Mouse (Mus musculus): ENCODE measurements around the gene Arhgef15. TPM values are rescaled to one million over a fixed set of nuclear protein-coding genes. Genes with fewer than 3 reads are reported as not detected.
"Not testable (repeated sequence)": the region's sequence is repeated elsewhere in the genome, so short reads cannot be mapped to it uniquely, and the experiment has no call there.

The Arhgef15 gene
- total and polyA plus RNA-seq, 2 experiments from 2014 or later: 21.2 to 25.7 TPM

DNA sequence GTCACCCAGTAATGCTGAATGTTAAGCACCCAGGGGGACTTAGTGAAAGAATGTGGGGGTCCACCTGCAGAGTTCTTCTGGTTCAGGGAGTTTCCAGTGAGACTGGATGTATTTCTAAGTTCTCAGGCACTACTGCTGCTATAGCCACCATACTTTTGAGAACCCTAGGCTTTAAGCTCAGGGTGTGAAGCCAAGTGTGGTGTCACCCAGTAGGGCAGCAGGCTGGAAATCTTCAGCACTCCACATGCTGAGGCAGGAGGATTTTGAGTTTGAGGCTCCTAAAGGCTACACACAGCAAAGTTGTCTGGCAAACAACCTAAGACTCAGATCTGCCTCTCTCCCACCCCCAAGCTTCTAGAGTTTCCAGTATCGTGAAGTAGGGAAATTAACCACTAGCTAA is 9.3 kb upstream of the Arhgef15 start:
- ATAC-seq: no peak
- no peak overlapping the region for H3K9ac ChIP-seq (replicated peaks; ENCODE audit: low read length)
- no peak for DNase-seq (ENCODE audit: low spot score)
- H3K9me3 ChIP-seq (ENCODE audit: low read length): no peaks in the 10 kb centered on the region
- peak overlapping the region; percentile 92; the same call in 1 of the 2 replicates for H3K4me2 ChIP-seq (ENCODE audit: low read depth, low read length)
- no peak overlapping the region for H3K4me3 ChIP-seq (ENCODE audit: low read length)
- no peaks in the 10 kb centered on the region for H3K27me3 ChIP-seq (ENCODE audit: insufficient read depth, low read length)
- no peak for TF ChIP-seq CTCF (IDR thresholded peaks at IDR 0.05; ENCODE audit: low read depth)
- no peak overlapping the region for H3K27ac ChIP-seq
- 40% methylated on average over 1 of the region's 1 CpGs for WGBS
- H3K36me3 ChIP-seq (ENCODE audit: insufficient read depth, low read length): no peaks in the 10 kb centered on the region
- no peaks in the 10 kb centered on the region for H3K4me1 ChIP-seq (ENCODE audit: insufficient read depth, low read length)

DNA sequence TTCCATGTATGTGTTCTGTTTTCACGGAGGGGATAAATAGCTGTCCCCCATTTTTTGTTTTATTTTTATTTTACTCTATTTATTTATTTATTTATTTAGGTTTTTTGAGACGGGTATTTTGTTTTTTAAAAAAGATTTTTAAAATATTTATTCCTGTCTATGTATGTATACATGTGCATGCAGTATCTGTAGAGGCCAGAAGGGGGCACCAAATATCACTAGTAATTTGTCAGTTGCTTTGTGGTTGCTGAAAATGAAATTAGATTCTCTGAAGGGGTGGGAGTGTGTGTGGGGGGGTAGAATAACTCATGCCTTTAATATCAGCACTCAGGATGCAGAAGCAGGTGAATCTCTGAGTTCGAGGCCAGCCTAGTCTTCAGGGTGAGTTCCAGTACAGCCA is 8.6 kb upstream of the Arhgef15 start:
- H3K4me3 ChIP-seq (ENCODE audit: low read length): no peak overlapping the region
- H3K36me3 ChIP-seq (ENCODE audit: insufficient read depth, low read length): no peaks in the 10 kb centered on the region
- no peak overlapping the region for H3K4me2 ChIP-seq (ENCODE audit: low read depth, low read length)
- H3K27me3 ChIP-seq (ENCODE audit: insufficient read depth, low read length): no peaks in the 10 kb centered on the region
- DNase-seq (ENCODE audit: low spot score) (peak; percentile 80), ATAC-seq (no peak)
- no peak overlapping the region for H3K9ac ChIP-seq (replicated peaks; ENCODE audit: low read length)
- peak; percentile 64 for TF ChIP-seq CTCF (IDR thresholded peaks at IDR 0.05; ENCODE audit: low read depth)
- WGBS: 27% methylated on average over 3 of the region's 3 CpGs
- H3K27ac ChIP-seq: no peak overlapping the region
- no peaks in the 10 kb centered on the region for H3K9me3 ChIP-seq (ENCODE audit: low read length)
- no peaks in the 10 kb centered on the region for H3K4me1 ChIP-seq (ENCODE audit: insufficient read depth, low read length)

DNA sequence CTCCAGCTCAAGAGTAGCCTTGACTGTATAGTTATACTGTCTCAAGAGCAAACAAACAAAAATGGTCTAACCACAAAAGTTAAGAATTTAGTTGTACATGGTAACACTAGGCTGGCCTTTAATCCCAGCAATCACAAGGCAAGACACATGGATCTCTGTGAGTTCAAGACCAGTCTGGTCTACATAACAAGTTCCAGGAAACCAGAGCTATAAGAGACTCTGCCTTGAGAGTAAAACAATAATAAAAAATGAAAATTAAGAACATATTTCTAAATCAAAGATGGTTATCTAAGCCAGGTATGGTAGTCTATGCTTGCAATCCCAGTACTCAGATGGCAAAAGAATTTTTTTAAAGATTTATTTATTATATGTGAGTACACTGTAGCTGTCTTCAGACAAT is 7.8 kb upstream of the Arhgef15 start:
- no peak for ATAC-seq
- TF ChIP-seq CTCF (IDR thresholded peaks at IDR 0.05; ENCODE audit: low read depth): no peak
- DNase-seq (ENCODE audit: low spot score): no peak
- H3K4me3 ChIP-seq (ENCODE audit: low read length): no peak overlapping the region
- H3K36me3 ChIP-seq (ENCODE audit: insufficient read depth, low read length): no peaks in the 10 kb centered on the region
- no peaks in the 10 kb centered on the region for H3K9me3 ChIP-seq (ENCODE audit: low read length)
- H3K27ac ChIP-seq: no peak overlapping the region
- no peaks in the 10 kb centered on the region for H3K27me3 ChIP-seq (ENCODE audit: insufficient read depth, low read length)
- H3K9ac ChIP-seq (replicated peaks; ENCODE audit: low read length): no peak overlapping the region
- no peak overlapping the region for H3K4me2 ChIP-seq (ENCODE audit: low read depth, low read length)
- no peaks in the 10 kb centered on the region for H3K4me1 ChIP-seq (ENCODE audit: insufficient read depth, low read length)

DNA sequence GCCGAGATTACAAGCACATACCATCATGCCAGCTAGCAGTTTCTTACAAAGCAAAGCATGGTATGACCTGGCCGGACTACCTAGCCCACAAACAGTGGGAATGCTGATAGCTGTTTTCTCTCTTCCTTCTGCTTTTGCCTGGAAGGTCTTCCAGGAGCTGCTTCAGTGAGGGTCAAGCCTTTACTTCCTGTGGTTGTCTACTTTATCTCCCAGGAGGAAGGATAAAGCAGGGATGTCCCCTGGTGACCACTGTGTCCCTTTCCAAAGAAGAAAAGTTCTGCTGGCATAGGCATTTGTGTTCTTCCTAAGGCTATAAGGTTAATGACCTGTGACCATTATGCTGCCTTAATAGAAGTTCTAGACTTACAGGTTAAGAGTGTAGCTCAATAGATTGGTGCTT is 6.1 kb upstream of the Arhgef15 start:
- Histone ChIP-seq H3K9me3 (ENCODE audit: low read length) (no peaks in the 10 kb centered on the region), H3K27ac (no peak overlapping the region), H3K9ac (replicated peaks; ENCODE audit: low read length) (no peak overlapping the region), H3K4me3 (ENCODE audit: low read length) (no peak overlapping the region), H3K27me3 (ENCODE audit: insufficient read depth, low read length) (no peaks in the 10 kb centered on the region), H3K36me3 (ENCODE audit: insufficient read depth, low read length) (no peaks in the 10 kb centered on the region), H3K4me2 (ENCODE audit: low read depth, low read length) (no peak overlapping the region), H3K4me1 (ENCODE audit: insufficient read depth, low read length) (no peaks in the 10 kb centered on the region)
- WGBS: 84% methylated on average over 2 of the region's 2 CpGs
- ATAC-seq (no peak), DNase-seq (ENCODE audit: low spot score) (no peak)
- no peak for TF ChIP-seq CTCF (IDR thresholded peaks at IDR 0.05; ENCODE audit: low read depth)

- H3K27ac ChIP-seq; DNase-seq (ENCODE audit: low spot score); H3K36me3 ChIP-seq (ENCODE audit: insufficient read depth, low read length); ATAC-seq; H3K4me2 ChIP-seq (ENCODE audit: low read depth, low read length); H3K9me3 ChIP-seq (ENCODE audit: low read length); H3K4me1 ChIP-seq (ENCODE audit: insufficient read depth, low read length); H3K9ac ChIP-seq (replicated peaks; ENCODE audit: low read length); H3K4me3 ChIP-seq (ENCODE audit: low read length); H3K27me3 ChIP-seq (ENCODE audit: insufficient read depth, low read length): not testable (repeated sequence)
- 28% methylated on average over 11 of the region's 11 CpGs for WGBS
Observed at GRCm38 (mm10) chr11:68962159-68962558, 4.9 kb upstream of the Arhgef15 start.

GRCm38 (mm10) chr11:68961596-68961995 is 4.3 kb upstream of the Arhgef15 start:
- Histone ChIP-seq H3K27ac (no peak overlapping the region), H3K36me3 (ENCODE audit: insufficient read depth, low read length) (no peaks in the 10 kb centered on the region), H3K4me3 (ENCODE audit: low read length) (no peak overlapping the region), H3K27me3 (ENCODE audit: insufficient read depth, low read length) (no peaks in the 10 kb centered on the region), H3K4me2 (ENCODE audit: low read depth, low read length) (no peak overlapping the region), H3K4me1 (ENCODE audit: insufficient read depth, low read length) (no peaks in the 10 kb centered on the region), H3K9ac (replicated peaks; ENCODE audit: low read length) (no peak overlapping the region), H3K9me3 (ENCODE audit: low read length) (no peaks in the 10 kb centered on the region)
- WGBS: 81% methylated on average over 3 of the region's 3 CpGs
- no peak for TF ChIP-seq CTCF (IDR thresholded peaks at IDR 0.05; ENCODE audit: low read depth)
- DNase-seq (ENCODE audit: low spot score): no peak
- no peak for ATAC-seq

DNA sequence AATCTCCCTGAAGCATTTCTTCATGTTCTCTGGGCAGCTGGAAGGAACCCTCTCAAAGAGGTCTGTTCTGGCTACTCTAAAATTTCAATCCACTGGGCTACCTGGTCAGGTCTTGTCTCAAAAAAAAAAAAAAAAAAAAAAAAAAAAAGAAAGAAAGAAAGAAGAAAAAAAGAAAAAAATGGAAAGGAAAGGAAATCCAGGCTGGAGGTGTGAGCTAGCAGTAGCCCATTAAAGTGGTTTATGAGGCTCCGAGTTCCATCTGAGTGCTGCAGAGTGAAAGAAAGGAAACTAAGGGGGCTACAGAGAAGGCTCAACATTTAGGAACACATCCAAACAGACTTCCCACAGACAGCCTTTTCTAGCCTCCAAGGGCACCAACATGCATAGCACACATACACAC is 691 bp upstream of the Arhgef15 start:
- no peak overlapping the region for H3K4me2 ChIP-seq (ENCODE audit: low read depth, low read length)
- H3K27ac ChIP-seq: no peak overlapping the region
- ATAC-seq (no peak), DNase-seq (ENCODE audit: low spot score) (no peak)
- H3K4me1 ChIP-seq (ENCODE audit: insufficient read depth, low read length): 0 out of 2 replicates have a peak, but pooled peaks cover 4% of the 10 kb centered on the region
- no peak overlapping the region for H3K4me3 ChIP-seq (ENCODE audit: low read length)
- no peak for TF ChIP-seq CTCF (IDR thresholded peaks at IDR 0.05; ENCODE audit: low read depth)
- H3K36me3 ChIP-seq (ENCODE audit: insufficient read depth, low read length): no peaks in the 10 kb centered on the region
- 97% methylated on average over 1 of the region's 1 CpGs for WGBS
- no peak overlapping the region for H3K9ac ChIP-seq (replicated peaks; ENCODE audit: low read length)
- H3K27me3 ChIP-seq (ENCODE audit: insufficient read depth, low read length): no peaks in the 10 kb centered on the region
- no peaks in the 10 kb centered on the region for H3K9me3 ChIP-seq (ENCODE audit: low read length)

All from hindbrain, postnatal 0 days (tissue).